Mouse (Mus musculus) lung, postnatal 0 days (tissue): ENCODE measurements around the gene Lhpp.

Experiments used
- CTCF ChIP-seq: IDR thresholded peaks from 2 replicates; pipeline ENCODE4 v1.5.1; 2016; ENCODE audit warnings: antibody characterized with exemption, mild to moderate bottlenecking
- EP300 ChIP-seq: IDR thresholded peaks from 2 replicates; pipeline ENCODE4 v1.6.1; 2016; ENCODE audit warnings: antibody characterized with exemption, mild to moderate bottlenecking, control low read depth

DNA sequence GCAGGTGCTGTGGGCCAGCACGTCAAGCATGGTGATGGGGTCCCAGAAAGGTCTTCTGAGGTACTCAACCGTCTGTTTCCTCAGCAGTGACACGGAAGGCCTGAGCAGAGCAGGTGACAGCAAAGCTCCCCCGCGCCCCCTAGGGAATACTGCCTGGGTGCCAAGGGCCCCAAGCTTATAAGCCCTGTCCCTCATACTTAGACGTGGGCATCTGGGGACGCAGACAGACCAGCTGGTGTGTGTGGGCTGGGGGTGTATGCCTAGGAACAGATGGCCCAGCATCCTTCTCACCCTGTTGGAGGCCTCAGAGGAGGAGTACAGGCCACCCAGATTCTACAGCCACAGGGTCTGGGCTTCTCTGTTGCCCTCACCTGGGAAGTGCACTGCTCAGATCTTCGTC, 110.1 kb downstream of the Lhpp start:
- 0 out of 2 replicates have a peak, but pooled peaks have one; percentile 6 for TF ChIP-seq CTCF
- TF ChIP-seq EP300 = no peak
